Mouse (Mus musculus) left cerebral cortex, adult 18-20 months (tissue): ENCODE data around the gene Bcl2l10. TPM values are rescaled to one million over a fixed set of nuclear protein-coding genes. Genes with fewer than 3 reads are reported as not detected.

Experiments
- DNase-seq, 2 experiments: peaks; one replicate each; pipeline ENCODE4 v3.0.0; 2021 to 2022; ENCODE audit warnings: low spot score in 2 of 2, mixed read lengths in 1 of 2
- total RNA-seq, 2 experiments: library from RNA; stranded (reverse); gene quantifications; 2 replicates each; pipeline ENCODE4 v1.2.3; 2021

Bcl2l10 gene
- total RNA-seq, 2 experiments from 2014 or later = not detected

GRCm38 (mm10) chr9:75395971-75396370, 48.4 kb downstream of the Bcl2l10 start:
- DNase-seq = no peak

GRCm38 (mm10) chr9:75399069-75399468, 51.5 kb downstream of the Bcl2l10 start:
- no peak for DNase-seq

GRCm38 (mm10) chr9:75400639-75401038, 53.1 kb downstream of the Bcl2l10 start:
- DNase-seq = no peak

Other genes starting within 250 kb of the Bcl2l10 start
- 1 to 10 TPM; 4.4 to 8.4 TPM for gene Myo5c, start 115.7 kb upstream of the Bcl2l10 start, total RNA-seq
- 100 to 1,000 TPM; 161 to 167 TPM for gene Gnb5, start 41.5 kb upstream of the Bcl2l10 start, total RNA-seq
- gene Mapk6, start 62.2 kb downstream of the Bcl2l10 start, total RNA-seq = 10 to 100 TPM; 58.7 to 70.7 TPM
- 10 to 100 TPM; 28.8 to 32.0 TPM for gene Leo1, start 93.8 kb downstream of the Bcl2l10 start, total RNA-seq
- gene Tmod3, start 211.9 kb downstream of the Bcl2l10 start, total RNA-seq = 10 to 100 TPM; 43.1 to 54.8 TPM